Mouse (Mus musculus) neural tube, embryonic 10.5 days (tissue): ENCODE results near the gene Cnot4.

Experiments
- DNase-seq: peaks from one replicate; pipeline ENCODE4 v3.0.0-alpha.2; 2017; ENCODE audit warnings: low spot score; ENCODE audit errors: extremely low spot score

The Cnot4 gene

DNA sequence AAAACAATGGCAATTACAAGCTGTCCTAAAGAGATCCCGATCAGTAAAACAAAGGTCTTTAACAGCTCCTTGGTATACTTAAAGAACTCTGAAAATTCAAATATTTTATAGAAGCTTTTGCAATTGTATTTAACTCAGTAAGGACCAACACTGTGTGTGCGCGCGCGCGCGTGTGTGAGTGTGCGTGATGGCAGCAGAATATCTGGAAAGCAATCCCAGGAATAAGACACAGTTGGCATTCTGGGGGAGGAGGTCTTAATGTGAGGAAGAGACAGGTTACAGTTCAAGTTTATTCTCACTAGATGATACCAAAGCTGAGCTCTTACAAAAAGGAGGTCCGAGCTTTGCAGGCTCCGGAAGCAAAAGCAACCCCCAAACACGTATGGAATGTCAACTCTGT lies 100.2 kb downstream of the Cnot4 start:
- DNase-seq = no peak

GRCm38 (mm10) chr6:35032704-35033103 lies 100.8 kb downstream of the Cnot4 start:
- no peak for DNase-seq

- DNase-seq = no peak
These were observed 102.7 kb downstream of the Cnot4 start for GRCm38 (mm10) chr6:35030811-35031210.

DNA sequence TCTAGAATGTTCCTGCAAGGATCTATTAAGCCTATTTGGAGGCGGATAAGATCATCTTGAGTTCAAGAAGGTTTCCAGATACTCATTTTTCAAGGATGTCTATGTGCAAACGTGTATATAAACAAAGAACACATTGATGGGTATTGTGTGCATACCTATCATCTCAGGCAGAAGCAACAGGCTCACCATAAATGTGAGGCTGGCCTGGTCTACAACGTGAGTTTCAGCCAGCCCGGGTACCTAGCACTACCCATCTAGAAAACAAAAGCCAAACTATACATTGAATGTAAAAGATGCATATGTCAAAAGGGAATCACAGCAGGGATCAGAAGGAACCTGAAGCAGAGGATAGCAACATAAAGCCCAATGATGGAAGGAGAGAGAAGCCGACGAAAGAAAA lies 103.3 kb downstream of the Cnot4 start:
- DNase-seq = no peak

GRCm38 (mm10) chr6:35028023-35028422 lies 105.5 kb downstream of the Cnot4 start:
- DNase-seq = peak; percentile 4

DNA sequence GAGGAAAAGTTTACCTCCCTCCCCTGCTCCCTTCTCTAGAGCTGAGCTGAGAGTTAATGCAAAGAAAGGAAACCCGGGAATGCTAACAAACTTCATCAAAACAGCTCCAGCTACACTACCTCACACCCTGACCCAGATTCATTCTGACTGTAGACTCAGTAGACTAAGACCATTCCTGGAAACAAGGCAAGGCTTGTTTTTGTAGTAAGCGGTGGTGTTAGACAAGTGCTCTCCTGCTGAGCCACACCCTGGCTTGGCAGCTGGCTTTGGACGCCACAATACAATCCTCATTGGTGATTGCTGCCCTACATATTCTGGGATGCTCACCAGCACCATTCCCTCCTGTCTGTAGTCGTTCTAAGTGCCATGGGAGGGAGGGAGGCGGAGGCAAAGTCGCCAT lies 106.3 kb downstream of the Cnot4 start:
- no peak for DNase-seq

DNA sequence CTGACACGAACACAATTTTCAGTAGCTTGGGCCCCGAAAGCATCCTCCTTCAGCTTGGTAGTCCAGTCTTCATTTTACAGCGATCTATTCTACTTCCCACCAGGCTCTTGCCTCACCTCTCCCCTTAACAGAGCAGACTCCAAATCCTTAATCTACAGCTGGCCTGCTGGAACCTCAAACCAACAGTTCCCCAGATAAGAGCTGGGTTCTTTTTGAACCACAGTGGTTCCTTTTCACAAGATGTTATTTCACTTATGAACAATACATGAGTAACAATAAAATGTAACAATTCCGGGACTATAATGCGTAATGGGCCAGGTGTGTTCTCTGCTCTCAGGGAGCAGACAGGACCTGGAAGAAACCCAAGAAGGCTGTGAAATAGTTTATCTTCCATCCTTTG lies 116.9 kb downstream of the Cnot4 start:
- DNase-seq = no peak

DNA sequence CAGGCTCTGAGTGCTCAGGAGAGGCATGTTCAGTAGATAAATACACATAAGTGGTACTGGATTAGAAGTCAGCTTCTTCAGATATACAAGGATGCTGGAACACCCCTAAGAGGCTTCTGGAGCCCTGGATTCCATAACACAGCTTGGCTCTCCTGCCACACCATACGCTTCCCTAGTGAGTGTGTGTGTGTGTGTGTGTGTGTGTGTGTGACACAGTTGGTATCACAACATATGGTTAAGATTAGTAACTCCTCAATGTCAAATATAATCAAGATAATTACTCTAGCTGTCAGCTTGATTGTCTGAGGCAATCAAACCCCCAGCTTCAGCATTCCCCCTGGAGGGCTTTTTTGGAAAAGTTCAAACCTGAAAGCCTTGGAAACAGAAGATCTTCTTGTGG lies 121.6 kb downstream of the Cnot4 start:
- no peak for DNase-seq

- DNase-seq = no peak
These were observed 122.8 kb downstream of the Cnot4 start for GRCm38 (mm10) chr6:35010705-35011104.

- no peak for DNase-seq
These were observed 131.3 kb downstream of the Cnot4 start for GRCm38 (mm10) chr6:35002261-35002669.

DNA sequence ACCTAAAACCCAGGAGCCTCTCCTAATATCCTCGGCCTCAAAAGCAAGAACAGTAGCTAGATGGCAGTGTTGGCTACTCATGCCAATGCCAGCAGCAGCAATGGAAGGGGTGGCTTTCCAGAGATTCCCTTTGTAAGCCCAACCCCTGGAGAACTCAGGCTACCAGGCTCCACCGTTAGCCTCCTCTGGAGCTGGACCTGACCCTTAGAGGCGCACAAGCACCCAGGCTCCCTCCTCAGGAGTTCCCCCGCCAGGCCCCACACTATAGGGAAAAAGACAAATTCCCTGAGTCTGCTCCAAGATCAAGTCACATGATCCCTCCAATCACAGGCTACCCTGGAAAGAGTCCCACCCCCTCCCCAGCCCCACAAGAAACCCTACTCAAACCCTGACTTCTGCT lies 134.4 kb downstream of the Cnot4 start:
- peak; percentile 21 for DNase-seq

GRCm38 (mm10) chr6:34996496-34996895 lies 137.0 kb downstream of the Cnot4 start:
- no peak for DNase-seq

DNA sequence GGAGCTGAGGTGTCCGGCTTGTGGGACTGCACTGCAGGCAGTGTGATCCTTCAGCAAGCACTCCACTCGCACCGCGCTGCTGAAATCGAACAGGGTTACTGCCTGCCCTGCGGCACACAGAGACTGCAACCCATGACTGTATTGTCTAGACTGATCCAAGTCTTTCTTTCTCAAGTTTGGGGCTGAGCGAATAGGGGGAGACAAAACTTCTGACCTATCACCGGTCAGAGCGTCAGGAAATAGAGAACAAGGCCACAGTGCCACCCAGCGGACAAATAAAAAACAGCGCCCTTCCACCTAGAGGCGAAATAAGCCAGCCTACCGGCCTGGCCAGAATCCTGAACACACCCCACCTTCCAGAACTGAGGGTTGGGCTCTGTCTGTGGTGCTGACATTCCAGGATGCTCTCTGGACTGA lies 138.3 kb downstream of the Cnot4 start:
- peak; percentile 87 for DNase-seq

DNA sequence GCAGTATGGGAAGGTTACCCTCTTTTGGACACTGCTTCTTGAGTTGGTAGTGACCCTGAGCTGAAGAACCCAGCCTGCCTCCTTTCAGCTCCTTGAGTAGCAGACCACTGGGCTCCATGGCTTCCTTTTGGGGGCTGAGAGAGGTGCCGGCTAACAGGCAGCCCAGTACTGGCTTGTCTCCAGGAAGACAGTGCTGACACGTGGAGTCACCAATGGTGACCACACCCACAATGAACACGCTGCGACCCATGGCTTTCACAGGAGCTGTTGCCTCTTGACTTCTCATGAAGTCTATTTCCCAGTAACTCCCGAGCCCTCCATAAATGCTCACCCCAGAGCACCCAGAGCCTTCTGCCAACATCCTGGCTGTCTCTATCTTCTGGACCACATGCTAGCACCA lies 138.8 kb downstream of the Cnot4 start:
- DNase-seq = no peak

GRCm38 (mm10) chr6:34989263-34989662 lies 144.3 kb downstream of the Cnot4 start:
- no peak for DNase-seq

- peak; percentile 43 for DNase-seq
These were observed 145.3 kb downstream of the Cnot4 start, which contains the start of gene Slc23a4 for GRCm38 (mm10) chr6:34988081-34988761. TSS of gene Slc23a4 (minus strand) at chr6:34988404.

DNA sequence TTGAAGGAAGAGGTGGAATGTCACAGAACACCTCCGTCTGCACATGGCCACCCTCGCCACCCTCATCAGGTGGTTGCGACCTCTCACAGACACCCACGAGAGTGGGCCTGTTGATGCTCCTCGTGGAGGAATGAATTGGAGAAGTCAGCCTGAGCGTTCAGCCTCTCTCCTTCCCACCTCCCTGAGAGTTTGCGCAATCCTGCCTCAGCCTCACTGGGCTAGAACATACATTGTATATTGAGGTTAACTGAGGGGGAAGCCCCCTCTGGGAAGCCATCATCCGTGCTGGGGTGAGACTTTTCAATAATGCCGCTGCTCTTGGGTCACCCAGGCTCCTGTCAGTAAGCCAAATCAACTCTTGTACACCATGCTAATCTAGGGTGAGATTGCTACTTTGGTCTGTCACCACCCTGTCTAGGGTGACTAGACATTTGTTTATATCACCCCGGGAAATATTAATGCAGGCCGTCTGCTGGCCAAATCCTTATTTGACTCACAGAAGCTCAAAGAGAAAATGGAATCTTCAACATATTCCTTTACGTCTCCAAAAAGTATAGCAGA lies 146.4 kb downstream of the Cnot4 start:
- no peak for DNase-seq

DNA sequence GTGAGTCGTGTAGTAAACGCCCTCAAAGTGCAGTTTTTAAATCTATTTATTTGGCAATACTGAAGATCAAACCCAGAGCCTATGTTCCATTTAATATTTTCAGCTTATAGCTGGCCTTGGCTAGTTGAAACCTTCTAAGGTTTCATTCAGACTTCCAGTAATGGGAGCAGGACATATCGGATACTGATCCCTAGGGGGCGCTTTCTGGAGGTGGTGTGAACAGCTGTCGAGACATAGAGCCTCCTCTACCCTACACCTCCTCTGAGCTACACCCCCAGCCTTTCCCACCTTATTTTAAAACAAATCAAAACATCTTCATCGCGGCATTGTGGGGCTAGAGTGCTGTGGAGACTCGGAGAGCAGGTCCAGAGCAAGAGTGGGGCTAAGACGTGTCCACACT lies 152.9 kb downstream of the Cnot4 start:
- DNase-seq = no peak

- DNase-seq = no peak
These were observed 154.2 kb downstream of the Cnot4 start for GRCm38 (mm10) chr6:34979291-34979690.
